Mouse (Mus musculus) thymus, adult 2 months (tissue): ENCODE measurements around the gene Gpr63.

Experiments
- CTCF ChIP-seq: fragments of 200-500 bp; IDR thresholded peaks from 2 replicates; pipeline ENCODE4 v1.5.1; 2012; ENCODE audit warnings: mild to moderate bottlenecking, control low read depth, low read length, moderate library complexity, borderline replicate concordance; ENCODE audit not compliant: control insufficient read depth, poor library complexity, insufficient read depth; ENCODE audit errors: extremely low read depth
- POLR2A ChIP-seq: fragments of 200-500 bp; IDR thresholded peaks from 2 replicates; pipeline ENCODE4 v1.6.1; 2012; ENCODE audit warnings: mild to moderate bottlenecking, low read length, control low read depth, moderate library complexity; ENCODE audit not compliant: control insufficient read depth, poor library complexity, insufficient read depth; ENCODE audit errors: extremely low read depth

- no peak for TF ChIP-seq CTCF
- TF ChIP-seq POLR2A: no peak
Measured at GRCm38 (mm10) chr4:25015017-25015655, 48.9 kb downstream of the Gpr63 start.
